Mouse (Mus musculus) urinary bladder, adult 2 months (tissue): Measurements from ENCODE around the gene Mdc1. TPM values are rescaled to one million over a fixed set of nuclear protein-coding genes. Genes with fewer than 3 reads are reported as not detected.
A peak's percentile ranks its signal among the peaks of the same experiment; 100 is the strongest.
"Not testable (repeated sequence)": the region's sequence is repeated elsewhere in the genome, so short reads cannot be mapped to it uniquely, and the experiment has no call there.

ENCODE experiments used
- DNase-seq: peaks from one replicate; pipeline ENCODE4 v3.0.0; 2022; ENCODE audit warnings: low spot score
- polyA plus RNA-seq: library from polyadenylated mRNA; depleted of rRNA; stranded (reverse); fragments of >200 nt; gene quantifications from 2 replicates; pipeline ENCODE4 v1.2.3, GENCODE M21; 2012

Mdc1 gene
- polyA plus RNA-seq, 1 experiment = 10.4 TPM

DNA sequence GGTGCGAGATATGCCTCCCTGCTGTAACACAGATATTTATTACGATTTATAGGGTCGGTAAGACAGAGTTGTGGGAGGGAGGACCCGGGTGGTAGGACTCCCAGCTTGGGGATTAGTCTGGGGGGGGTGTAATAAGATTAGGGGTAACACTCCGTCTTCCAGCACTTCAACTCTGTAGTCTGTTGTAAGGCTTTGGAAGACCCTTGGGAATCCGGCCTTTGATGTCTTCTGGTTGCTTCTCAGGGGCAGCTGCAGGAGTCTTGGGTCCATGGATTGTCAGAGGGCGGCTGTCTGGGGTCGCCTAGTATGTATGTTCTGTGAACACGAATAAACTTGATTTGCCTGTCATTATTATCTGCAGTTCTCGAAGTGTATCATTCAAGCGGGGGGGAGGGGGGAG lies 18.8 kb upstream of the Mdc1 start:
- DNase-seq = no peak

DNA sequence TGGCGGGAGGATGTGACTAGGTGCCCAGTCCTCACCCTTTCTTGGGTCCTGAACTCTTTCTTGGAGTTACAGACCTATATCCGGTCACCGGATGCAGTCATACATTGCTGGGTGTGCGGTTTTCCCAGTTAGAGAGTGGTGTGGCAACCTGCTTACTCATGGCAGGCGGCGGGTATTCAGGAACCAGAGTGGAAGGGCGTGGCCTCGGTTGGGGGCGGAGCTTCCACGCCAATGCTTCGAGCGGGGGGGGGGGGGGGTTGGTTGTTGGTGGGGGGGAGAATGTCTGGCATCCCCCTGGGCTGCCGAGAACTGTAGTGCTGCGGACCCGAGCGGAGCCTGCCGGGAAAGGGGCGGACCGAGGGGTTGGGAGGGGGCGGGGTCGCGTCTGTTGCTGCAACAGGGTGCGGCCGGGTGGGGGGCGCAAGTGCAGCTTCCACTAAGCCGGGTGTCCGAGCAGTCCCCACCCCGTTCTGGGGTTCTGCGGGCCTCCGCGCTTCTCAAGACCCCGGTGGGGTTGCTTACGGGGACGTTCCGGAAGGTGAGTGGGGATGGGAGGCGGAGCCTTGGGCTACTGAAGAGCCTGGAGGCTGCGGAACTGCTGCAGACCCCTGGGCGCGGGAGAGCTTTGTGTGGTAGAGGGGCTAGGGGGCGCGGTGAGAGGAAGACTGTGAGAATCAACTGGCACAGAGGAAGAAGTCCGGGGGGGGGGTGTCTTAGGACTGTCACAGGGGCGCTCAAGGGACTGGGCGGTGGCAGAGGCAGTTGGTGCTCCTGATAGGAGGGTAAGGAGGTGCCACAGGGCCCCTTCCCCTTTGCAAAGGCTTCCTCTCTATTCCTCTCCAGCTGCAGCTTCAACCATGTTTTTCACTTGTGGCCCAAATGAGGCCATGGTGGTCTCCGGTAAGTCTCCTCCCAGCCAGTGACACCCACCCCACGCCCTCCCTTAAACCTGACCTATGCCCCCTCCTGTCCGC lies 18.1 kb upstream of the Mdc1 start, which contains the start of gene Flot1:
Gene Flot1, plus strand, starts transcription at position 267 of the 974 bp plus-strand sequence.
- DNase-seq = peak; percentile 73

DNA sequence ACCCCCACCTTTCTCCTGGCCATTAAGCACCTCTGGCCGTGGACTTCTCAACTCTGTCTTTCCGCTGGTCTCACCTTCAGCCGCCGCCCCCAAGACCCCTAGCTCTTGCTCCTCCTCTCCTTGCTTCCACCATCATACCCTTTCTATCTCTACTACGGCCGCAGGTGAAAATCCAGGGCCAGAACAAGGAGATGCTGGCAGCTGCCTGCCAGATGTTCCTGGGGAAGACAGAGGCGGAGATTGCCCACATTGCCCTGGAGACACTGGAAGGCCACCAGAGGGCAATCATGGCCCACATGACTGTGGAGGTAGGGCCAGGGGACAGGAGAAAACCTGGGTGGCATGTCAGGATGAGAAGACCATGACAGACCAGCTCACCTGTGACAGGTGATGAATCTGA lies 16.9 kb upstream of the Mdc1 start:
- DNase-seq = peak; percentile 20

DNA sequence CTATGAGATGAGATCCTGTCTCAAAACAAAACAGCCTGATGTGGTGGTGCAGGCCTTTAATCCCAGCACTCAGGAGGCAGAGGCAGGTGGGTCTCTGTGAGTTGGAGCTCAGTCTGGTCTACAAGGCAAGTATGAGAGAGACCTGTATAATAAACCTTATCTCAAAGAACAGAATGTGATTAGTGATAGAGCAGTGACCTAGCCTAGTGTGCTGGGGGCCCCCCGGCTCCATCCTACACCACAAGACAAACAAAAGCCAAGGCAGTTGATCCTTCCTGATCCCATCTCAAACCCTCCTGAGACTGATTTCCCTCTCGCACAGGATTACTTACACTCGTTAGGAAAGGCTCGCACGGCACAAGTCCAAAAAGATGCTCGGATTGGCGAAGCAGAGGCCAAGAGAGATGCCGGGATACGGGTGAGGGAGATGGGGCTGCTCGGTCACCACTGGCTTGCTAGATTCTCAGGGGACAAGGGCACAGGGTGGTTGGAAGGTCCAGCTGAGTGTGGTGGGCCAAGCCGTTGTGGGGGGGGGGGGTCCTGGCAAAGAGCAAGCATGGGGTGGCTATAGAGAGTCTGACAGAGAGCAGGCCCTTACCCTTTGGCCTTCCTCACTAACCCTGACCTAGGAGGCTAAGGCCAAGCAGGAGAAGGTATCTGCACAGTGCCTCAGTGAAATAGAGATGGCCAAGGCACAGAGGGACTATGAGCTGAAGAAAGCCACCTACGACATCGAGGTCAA lies 16.0 kb upstream of the Mdc1 start:
- DNase-seq = no peak

DNA sequence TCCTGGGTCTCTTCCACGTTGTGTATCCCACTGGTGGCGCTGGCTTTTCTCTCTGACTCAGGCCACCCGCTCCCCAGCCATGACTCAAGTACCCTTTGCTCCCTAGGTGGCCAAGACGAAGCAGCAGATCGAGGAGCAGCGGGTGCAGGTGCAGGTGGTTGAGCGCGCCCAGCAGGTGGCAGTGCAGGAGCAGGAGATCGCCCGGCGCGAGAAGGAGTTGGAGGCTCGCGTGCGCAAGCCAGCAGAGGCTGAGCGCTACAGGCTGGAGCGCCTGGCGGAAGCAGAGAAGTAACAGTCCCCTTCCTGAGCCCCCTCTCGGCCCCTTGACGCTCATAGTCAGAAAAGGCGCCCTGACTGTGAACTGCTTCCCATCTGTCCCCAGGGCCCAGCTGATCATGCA lies 11.6 kb upstream of the Mdc1 start:
- DNase-seq = peak; percentile 77

DNA sequence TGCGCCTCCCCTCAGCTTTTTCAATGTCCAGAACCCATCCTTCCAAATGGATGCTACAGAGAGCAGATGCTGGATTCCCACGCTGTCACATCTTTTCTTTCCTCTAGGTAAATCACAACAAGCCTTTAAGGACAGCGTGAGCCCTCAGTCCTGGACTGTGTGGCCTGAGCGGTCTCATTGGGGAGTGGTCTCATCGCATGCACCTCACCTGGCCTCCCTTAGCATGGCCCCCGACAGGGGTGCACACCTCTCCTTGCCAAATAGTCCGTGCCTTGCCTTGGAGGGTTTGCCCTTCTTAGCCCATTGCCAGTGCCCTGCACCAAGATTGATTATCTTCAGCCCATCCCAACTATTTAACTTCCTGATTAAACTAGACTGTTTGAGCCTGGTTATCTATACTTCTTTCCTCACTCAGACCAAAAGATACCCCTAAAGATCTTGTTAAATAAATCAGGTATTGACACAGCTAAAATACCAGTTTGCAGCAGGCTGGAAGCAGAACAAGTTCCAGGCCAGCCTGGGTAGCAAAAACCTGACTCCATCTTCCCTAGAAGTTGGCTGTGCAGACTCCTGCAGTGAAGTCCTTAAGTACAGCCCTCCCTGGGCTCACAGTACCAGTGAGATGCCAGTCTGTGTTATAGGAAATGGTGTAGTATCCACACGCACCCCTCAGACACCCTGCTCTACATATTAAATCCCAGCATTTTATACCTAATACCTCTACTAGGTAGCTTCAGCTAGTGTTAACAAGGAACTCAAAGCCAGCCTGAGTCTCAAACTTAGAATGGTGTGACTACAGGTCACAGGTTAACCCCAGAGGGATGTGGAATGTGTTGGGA lies 8.7 kb upstream of the Mdc1 start:
- DNase-seq = no peak

DNA sequence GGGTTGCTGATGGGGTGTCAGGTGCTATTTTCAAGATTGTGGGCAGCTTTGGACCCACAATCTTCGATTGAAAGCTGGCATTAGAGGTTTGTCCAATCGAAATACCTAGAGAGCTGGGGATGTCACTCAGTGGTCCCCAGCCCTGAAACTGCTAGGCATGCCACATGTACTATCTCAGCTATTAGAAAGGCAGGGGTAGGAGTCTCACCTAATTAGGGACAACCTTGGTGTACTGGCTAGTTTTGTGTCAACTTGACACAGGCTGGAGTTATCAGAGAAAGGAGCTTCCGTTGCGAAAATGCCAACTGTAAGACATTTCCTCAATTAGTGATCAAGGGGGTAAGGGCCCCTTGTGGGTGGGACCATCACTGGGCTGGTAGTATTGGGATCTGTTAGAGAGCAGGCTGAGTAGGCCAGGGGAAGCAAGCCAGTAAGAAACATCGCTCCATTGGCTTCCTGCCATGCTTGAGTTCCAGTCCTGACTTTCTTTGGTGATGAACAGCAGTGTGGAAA lies 8.0 kb upstream of the Mdc1 start:
- DNase-seq = no peak

DNA sequence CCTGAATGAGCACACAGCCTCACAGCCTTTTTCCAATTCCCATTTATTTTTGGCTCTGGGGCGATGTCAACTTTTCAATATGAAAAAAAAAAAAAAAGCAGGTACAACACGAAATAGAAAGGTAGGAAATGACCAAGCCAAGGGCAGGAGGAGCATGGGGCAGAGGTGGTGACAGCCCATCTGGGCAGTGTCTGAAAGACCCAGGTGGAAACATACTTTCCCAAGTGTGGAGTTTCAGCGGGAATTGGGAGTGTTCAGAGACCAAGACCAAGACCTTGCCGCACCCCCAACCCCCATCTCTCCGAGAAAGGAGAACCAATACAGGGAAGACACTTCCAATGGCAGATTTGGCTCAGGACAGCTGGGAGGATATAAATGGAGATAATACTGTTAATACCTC lies 7.4 kb upstream of the Mdc1 start:
- DNase-seq = no peak

DNA sequence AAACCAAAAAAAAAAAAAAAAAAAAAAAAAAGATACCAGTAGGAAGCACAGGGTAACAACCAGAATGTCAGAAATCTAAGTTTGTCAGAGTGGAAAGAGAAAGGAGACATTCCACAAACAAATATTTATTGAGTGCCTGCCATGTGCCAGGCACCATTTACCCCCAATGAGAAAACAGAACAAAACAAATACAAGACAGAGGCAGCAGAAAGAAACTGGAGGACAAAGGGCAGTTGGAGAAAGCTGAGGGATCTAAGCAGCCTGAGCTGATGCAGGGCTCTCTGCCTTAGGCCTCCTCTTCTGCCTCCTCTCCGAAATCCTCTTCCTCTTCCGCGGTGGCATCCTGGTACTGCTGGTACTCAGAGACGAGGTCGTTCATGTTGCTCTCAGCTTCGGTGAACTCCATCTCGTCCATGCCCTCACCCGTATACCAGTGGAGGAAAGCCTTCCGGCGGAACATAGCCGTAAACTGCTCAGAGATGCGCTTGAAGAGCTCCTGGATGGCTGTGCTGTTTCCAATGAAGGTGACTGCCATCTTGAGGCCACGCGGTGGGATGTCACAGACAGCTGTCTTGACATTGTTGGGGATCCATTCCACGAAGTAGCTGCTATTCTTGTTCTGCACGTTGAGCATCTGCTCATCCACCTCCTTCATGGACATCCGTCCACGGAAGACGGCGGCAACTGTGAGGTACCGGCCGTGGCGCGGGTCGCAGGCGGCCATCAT lies 6.5 kb upstream of the Mdc1 start:
- peak; percentile 29 for DNase-seq

DNA sequence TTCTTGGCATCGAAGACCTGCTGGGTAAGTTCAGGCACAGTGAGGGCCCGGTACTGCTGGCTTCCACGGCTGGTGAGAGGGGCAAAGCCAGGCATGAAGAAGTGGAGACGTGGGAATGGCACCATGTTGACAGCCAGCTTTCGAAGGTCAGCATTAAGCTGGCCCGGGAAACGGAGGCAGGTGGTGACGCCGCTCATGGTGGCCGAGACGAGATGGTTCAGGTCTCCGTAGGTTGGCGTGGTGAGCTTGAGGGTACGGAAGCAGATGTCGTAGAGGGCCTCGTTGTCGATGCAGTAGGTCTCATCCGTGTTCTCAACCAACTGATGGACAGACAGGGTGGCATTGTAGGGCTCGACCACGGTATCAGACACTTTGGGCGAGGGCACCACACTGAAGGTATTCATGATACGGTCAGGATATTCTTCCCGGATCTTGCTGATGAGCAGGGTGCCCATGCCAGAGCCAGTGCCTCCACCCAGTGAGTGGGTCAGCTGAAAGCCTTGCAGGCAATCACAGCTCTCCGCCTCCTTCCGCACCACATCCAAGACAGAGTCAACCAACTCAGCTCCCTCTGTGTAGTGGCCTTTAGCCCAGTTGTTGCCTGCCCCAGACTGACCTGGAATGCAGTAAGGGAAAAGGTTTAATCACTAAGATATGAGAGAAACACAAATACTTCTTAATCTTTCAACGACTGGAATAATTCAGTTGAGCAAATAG lies 5.7 kb upstream of the Mdc1 start:
- peak; percentile 30 for DNase-seq

DNA sequence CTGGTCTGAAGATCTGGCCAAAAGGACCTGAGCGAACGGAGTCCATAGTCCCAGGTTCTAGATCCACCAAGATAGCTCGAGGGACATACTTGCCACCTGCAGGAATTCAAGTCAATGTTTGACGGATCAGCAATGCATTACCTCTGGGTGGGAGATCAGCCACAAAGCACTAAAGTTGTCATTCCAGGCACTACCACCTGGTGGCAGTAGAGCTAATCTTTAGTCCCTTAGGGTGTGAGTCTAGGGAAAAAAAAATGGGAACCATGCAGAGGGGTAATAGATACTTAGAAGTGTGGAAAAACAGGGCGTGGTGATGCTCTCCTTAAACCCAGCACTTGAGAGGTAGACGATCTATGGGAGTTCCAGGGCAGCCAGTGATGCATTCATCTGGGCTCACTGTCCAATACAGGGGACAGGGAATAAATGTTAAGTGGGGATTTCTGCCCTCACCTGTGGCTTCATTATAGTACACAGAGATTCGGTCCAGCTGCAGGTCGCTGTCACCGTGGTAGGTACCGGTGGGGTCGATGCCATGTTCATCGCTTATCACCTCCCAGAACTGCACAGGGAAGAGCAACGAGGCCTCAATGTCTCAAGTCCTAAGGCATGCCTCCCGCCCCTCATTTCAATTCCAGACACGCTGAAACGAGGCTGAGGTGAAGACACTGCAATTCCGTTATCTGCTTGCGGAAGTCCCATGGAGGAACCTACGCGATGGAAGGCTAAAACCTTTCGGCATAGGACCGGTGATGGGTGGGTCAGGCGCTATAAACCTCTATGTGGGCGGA lies 4.9 kb upstream of the Mdc1 start:
- peak; percentile 41 for DNase-seq

DNA sequence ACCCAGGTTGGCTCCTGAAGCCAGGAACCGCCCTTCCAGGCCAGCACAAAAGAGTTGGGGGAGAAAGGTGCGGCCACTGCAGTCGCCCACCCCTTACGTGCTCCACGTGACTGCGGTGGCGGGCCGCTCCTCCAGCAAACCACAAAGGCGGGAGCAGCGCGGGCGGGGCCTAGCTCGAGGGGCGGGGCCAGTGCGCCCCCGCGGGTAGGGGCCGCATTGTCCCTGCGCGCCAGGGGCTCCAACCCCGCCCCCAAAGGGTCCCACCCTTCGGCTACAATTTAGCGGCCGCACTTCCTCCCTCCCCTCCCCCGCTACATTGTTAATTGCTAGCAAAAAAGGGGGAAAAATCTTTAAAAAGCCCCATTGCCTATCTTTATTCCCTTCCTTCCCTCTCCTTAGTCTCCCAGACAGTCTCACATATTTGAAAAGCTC lies 4.3 kb upstream of the Mdc1 start:
- peak; percentile 67 for DNase-seq

DNA sequence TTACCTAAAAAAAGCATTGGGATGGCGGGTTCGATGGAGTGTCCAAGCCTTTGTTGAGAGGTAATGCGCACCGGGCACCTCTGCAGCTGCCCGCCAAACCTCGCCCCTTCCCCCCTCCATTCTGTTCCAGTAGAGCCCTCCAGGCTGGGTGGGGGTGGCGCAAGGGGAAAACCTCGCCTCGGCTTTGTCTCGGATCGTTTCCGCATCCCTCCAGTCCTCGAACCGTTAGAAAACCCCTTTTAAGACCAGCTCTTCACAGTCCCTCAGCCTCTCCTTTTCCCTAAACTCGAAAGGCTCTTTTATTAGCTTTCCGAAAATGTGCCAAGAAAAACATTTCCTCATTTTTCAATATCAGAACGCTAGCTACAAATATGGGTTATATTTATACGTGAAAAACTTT lies 3.8 kb upstream of the Mdc1 start:
- DNase-seq = peak; percentile 32

DNA sequence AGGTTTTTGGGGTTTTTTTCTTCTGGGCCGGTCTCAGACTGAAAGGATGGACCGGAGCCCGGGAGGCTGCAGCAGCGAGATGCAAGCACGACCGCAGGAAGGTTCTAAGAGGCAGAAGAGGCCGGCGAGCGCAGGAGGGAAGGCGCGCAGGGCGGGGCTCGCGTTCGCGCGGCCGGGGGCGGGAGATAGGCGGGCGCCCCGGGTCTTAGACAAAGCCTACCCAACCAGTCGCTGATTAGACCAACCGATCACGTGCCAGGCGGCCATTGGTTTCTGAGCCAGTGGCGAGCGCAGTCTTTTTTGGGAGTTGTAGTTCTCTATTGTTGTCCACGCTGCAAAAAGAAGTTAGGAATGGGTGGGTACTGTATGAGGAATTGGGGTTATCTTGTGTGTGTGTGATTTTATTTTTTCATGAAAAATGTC lies 3.2 kb upstream of the Mdc1 start, which contains the start of gene Tubb5:
Gene Tubb5, minus strand, starts transcription at position 185 of the 423 bp plus-strand sequence.
- peak; percentile 91 for DNase-seq

DNA sequence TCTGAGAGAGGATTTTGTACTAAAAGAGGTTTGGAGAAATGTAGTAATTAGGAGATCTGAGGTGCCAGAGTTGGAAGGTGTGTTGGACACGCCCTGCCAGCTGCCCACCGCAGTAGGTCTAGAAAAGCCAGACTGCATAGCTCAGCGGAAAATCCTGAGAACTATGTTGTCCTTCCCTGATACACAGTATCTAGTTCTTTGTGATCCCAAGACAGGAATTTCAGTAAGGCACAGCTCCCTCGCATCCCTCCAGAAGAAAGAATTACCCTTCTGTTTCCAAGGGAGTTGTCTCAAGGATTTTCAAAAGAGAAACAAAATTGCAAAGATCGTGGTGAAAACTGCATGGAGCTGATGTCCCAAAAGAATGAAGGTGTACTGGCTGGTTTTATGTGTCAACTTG lies 2.7 kb upstream of the Mdc1 start:
- DNase-seq = no peak

DNA sequence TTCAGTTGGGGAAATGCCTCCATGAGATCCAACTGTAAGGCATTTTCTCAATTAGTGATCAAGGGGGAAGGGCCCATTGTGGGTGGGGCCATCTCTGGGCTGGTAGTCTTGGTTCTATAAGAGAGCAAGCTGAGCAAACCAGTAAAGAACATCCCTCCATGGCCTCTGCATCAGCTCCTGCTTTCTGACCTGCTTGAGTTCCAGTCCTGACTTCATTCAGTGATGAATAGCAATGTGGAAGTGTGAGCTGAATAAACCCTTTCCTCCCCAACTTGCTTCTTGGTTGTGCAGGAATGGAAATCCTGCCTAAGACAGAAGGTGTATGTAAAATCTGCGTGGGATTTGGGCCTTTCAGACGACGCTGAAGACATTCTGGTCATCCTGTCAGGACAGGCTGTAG lies 2.3 kb upstream of the Mdc1 start:
- DNase-seq = not testable (repeated sequence)

DNA sequence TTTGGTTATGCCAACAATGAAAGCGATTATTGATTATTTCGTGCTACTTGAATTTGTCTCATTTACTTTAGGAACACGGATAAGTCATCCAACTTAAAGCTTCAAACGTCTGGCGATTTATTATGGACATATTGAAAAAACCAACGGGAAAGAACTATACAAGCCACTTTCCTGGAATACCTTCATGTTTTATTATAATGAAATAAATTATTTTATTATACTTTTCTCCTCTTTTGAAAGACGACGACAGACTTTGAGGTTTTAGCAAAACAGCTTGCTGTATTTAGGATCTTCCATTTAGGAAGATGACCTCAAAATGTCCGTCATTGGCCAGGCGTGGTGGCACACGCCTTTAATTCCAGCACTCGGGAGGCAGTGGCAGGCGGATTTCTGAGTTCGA lies 754 bp upstream of the Mdc1 start:
- DNase-seq = no peak

DNA sequence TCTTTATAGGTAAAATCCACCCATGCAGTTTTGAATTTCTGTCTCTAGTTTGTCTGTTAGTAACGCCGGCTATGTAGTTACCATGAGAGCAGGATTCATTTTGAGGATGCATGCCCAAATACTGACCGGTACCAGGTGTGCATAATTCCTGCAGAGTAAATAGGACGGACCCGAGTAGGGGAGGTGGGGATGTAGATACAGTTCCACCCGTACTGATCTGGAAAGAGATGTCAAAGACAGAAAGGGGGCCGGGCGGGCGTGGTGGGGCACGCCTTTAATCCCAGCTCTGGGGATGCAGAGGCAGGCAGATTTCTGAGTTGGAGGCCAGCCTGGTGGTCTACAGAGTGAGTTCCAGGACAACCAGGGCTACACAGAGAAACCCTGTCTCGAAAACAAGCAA lies 691 bp downstream of the Mdc1 start:
- peak; percentile 19 for DNase-seq

DNA sequence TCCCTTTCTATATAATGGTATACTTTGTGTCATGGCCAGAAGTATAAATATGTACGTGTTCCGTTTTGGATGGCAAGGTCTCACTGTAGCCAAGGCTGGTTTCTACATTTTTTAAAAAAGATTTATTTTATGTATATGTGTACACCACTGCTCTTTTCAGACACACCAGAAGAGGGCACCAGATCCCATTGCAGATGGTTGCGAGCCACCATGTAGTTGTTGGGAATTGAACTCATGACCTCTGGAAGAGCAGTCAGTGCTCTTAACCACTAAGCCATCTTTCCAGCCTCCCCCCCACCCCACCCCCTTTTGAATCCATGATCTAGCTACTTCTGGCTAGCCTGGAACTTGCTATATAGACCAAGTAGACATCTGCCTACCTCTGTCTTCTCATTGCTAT lies 2.2 kb downstream of the Mdc1 start:
- DNase-seq = no peak
